Mouse (Mus musculus) MEL (cell line): ENCODE measurements around the gene Stag1. TPM values are rescaled to one million over a fixed set of nuclear protein-coding genes. Genes with fewer than 3 reads are reported as not detected.

ENCODE experiments used
- DNase-seq: peaks from one replicate; pipeline ENCODE4 v3.0.0; 2011; ENCODE audit warnings: low read depth, low spot score
- H3K27ac ChIP-seq: 2 replicates; pipeline ENCODE4 v1.5.1; 2012; ENCODE audit warnings: low read depth, mild to moderate bottlenecking, control low read depth, low read length, moderate library complexity; ENCODE audit not compliant: control insufficient read depth
- H3K27me3 ChIP-seq, 2 experiments: fragments of 150-350 bp in 1 of 2; sonication (generic) in 1 of 2; 2 replicates each; pipeline ENCODE4 v1.6.1; 2012; ENCODE audit warnings: low read length in 2 of 2, mild to moderate bottlenecking in 2 of 2, improper control_type of control experiment in 1 of 2, moderate library complexity in 1 of 2; ENCODE audit not compliant: insufficient read depth in 2 of 2, control insufficient read depth in 1 of 2
- H3K36me3 ChIP-seq, 2 experiments: 2 replicates each; pipeline ENCODE4 v1.6.1; 2012 to 2014; ENCODE audit warnings: low read length in 2 of 2, improper control_type of control experiment in 1 of 2, inconsistent platforms in 1 of 2, mild to moderate bottlenecking in 1 of 2; ENCODE audit not compliant: insufficient read depth in 2 of 2, control insufficient read depth in 1 of 2
- H3K4me1 ChIP-seq, 2 experiments: fragments of 150-350 bp in 1 of 2; sonication (generic) in 1 of 2; 2 replicates each; pipeline ENCODE4 v1.6.1; 2012; ENCODE audit warnings: low read length in 2 of 2, improper control_type of control experiment in 1 of 2, mild to moderate bottlenecking in 1 of 2; ENCODE audit not compliant: insufficient read depth in 2 of 2, control insufficient read depth in 1 of 2
- H3K4me3 ChIP-seq, 2 experiments: fragments of 150-350 bp in 1 of 2; sonication (generic) in 1 of 2; 2 replicates each; pipeline ENCODE4 v1.5.1; 2012; ENCODE audit warnings: low read depth in 2 of 2, low read length in 2 of 2, mild to moderate bottlenecking in 2 of 2, moderate library complexity in 2 of 2, control low read depth in 1 of 2, improper control_type of control experiment in 1 of 2; ENCODE audit not compliant: control insufficient read depth in 1 of 2, insufficient read depth in 1 of 2
- H3K79me2 ChIP-seq: 2 replicates; pipeline ENCODE4 v1.6.1; 2012; ENCODE audit warnings: mild to moderate bottlenecking, low read length, moderate library complexity; ENCODE audit not compliant: control insufficient read depth, poor library complexity, insufficient read depth
- H3K9ac ChIP-seq: 2 replicates; pipeline ENCODE4 v1.6.1; 2012; ENCODE audit warnings: low read depth, mild to moderate bottlenecking, control low read depth, low read length, moderate library complexity; ENCODE audit not compliant: control insufficient read depth, poor library complexity, severe bottlenecking
- H3K9me3 ChIP-seq: fragments of 150-350 bp; sonication (generic); replicated peaks from 2 replicates; pipeline ENCODE4 v1.6.1; 2012; ENCODE audit warnings: mild to moderate bottlenecking, low read length, improper control_type of control experiment, moderate library complexity; ENCODE audit not compliant: insufficient read depth
- BHLHE40 ChIP-seq: IDR thresholded peaks from 2 replicates; pipeline ENCODE4 v1.6.1; 2012; ENCODE audit warnings: low read depth, mild to moderate bottlenecking, inconsistent platforms, low read length, improper control_type of control experiment, borderline replicate concordance
- CTCF ChIP-seq, 3 experiments: IDR thresholded peaks in 2 of 3; conservative IDR thresholded peaks in 1 of 3; 2 replicates each; pipeline ENCODE4 v1.5.1; 2011 to 2012; ENCODE audit warnings: low read length in 3 of 3, low read depth in 2 of 3, mild to moderate bottlenecking in 2 of 3, improper control_type of control experiment in 1 of 3, inconsistent platforms in 1 of 3, mixed read lengths in 1 of 3, moderate library complexity in 1 of 3; ENCODE audit not compliant: control insufficient read depth in 1 of 3, insufficient read depth in 1 of 3, poor library complexity in 1 of 3, severe bottlenecking in 1 of 3
- ELF1 ChIP-seq: IDR thresholded peaks from 2 replicates; pipeline ENCODE4 v1.6.1; 2014; ENCODE audit warnings: low read depth, mild to moderate bottlenecking, inconsistent platforms, low read length, improper control_type of control experiment, moderate library complexity
- EP300 ChIP-seq, 2 experiments: IDR thresholded peaks; 2 replicates each; pipeline ENCODE4 v1.6.1; 2011; ENCODE audit warnings: improper control_type of control experiment in 2 of 2, low read length in 2 of 2, low read depth in 1 of 2, mild to moderate bottlenecking in 1 of 2
- GABPA ChIP-seq: IDR thresholded peaks from 2 replicates; pipeline ENCODE4 v1.6.1; 2012; ENCODE audit warnings: low read depth, mild to moderate bottlenecking, inconsistent platforms, low read length, improper control_type of control experiment, moderate library complexity
- HCFC1 ChIP-seq: IDR thresholded peaks from 2 replicates; pipeline ENCODE4 v1.6.1; 2012; ENCODE audit warnings: low read depth, mild to moderate bottlenecking, inconsistent platforms, low read length, improper control_type of control experiment, moderate library complexity
- JUND ChIP-seq: IDR thresholded peaks from 2 replicates; pipeline ENCODE4 v1.6.1; 2011; ENCODE audit warnings: low read depth, mild to moderate bottlenecking, improper control_type of control experiment, low read length
- MAX ChIP-seq: IDR thresholded peaks from 2 replicates; pipeline ENCODE4 v1.6.1; 2011; ENCODE audit warnings: low read length, improper control_type of control experiment
- MAZ ChIP-seq: IDR thresholded peaks from 2 replicates; pipeline ENCODE4 v1.6.1; 2012; ENCODE audit warnings: low read depth, mild to moderate bottlenecking, inconsistent platforms, low read length, improper control_type of control experiment
- MEF2A ChIP-seq: IDR thresholded peaks from 2 replicates; pipeline ENCODE4 v1.6.1; 2014; ENCODE audit warnings: low read depth, mild to moderate bottlenecking, inconsistent platforms, low read length, improper control_type of control experiment; ENCODE audit not compliant: poor library complexity, insufficient replicate concordance, severe bottlenecking; ENCODE audit errors: extremely low read depth
- MYB ChIP-seq: IDR thresholded peaks from 2 replicates; pipeline ENCODE4 v1.6.1; 2011; ENCODE audit warnings: mild to moderate bottlenecking, low read depth, low read length, improper control_type of control experiment
- POLR2AphosphoS5 ChIP-seq: IDR thresholded peaks from 2 replicates; pipeline ENCODE4 v1.6.1; 2012; ENCODE audit warnings: low read depth, borderline replicate concordance, mild to moderate bottlenecking, inconsistent platforms, low read length, moderate library complexity, mixed read lengths
- RAD21 ChIP-seq: IDR thresholded peaks from 2 replicates; pipeline ENCODE4 v1.6.1; 2011; ENCODE audit warnings: mild to moderate bottlenecking, low read depth, low read length, improper control_type of control experiment
- TAL1 ChIP-seq: IDR thresholded peaks from 2 replicates; pipeline ENCODE4 v1.6.1; 2012; ENCODE audit warnings: mild to moderate bottlenecking, inconsistent platforms, low read length, moderate library complexity, mixed read lengths
- TBP ChIP-seq: IDR thresholded peaks from 2 replicates; pipeline ENCODE4 v1.8.0; 2011; ENCODE audit warnings: low read depth, low read length, improper control_type of control experiment
- USF2 ChIP-seq, 2 experiments: IDR thresholded peaks; 2 replicates each; pipeline ENCODE4 v1.6.1; 2011 to 2012; ENCODE audit warnings: improper control_type of control experiment in 2 of 2, low read length in 2 of 2, borderline replicate concordance in 1 of 2, inconsistent platforms in 1 of 2, low read depth in 1 of 2, mild to moderate bottlenecking in 1 of 2; ENCODE audit not compliant: insufficient read depth in 1 of 2
- ZC3H11A ChIP-seq: IDR thresholded peaks from 2 replicates; pipeline ENCODE4 v1.6.1; 2012; ENCODE audit warnings: low read depth, mild to moderate bottlenecking, inconsistent platforms, low read length, improper control_type of control experiment
- ZNF384 ChIP-seq: IDR thresholded peaks from 2 replicates; pipeline ENCODE4 v1.6.1; 2012; ENCODE audit warnings: low read depth, mild to moderate bottlenecking, inconsistent platforms, low read length, improper control_type of control experiment
- polyA plus RNA-seq, 2 experiments: library from polyadenylated mRNA; stranded (reverse) in 1 of 2; unstranded in 1 of 2; fragments of >175 nt in 1 of 2; fragments of >200 nt in 1 of 2; gene quantifications; 2 replicates each; pipeline versions ENCODE4 v1.2.1 to v1.2.4; 2012; ENCODE audit warnings: low replicate concordance in 2 of 2, low read depth in 1 of 2; ENCODE audit not compliant: insufficient read length in 2 of 2, insufficient read depth in 1 of 2, missing spikeins in 1 of 2
- total RNA-seq: library from RNA; depleted of rRNA; stranded (reverse); fragments of 300-350 nt; gene quantifications from 2 replicates; pipeline ENCODE4 v1.2.3, GENCODE M21; 2012; rRNA removed

Stag1 gene
- total and polyA plus RNA-seq, 3 experiments: 30.1 to 41.7 TPM; not detected in 1

- Histone ChIP-seq H3K9me3 (no peaks in the 10 kb centered on the region), H3K36me3 (no peaks in the 10 kb centered on the region), H3K27ac (no peak overlapping the region), H3K27me3 (no peaks in the 10 kb centered on the region), H3K79me2 (no peaks in the 10 kb centered on the region), H3K4me1 (no peaks in the 10 kb centered on the region), H3K9ac (no peak overlapping the region), H3K4me3 (no peak overlapping the region)
- TF ChIP-seq RAD21 (no peak), EP300 (IDR thresholded peaks at IDR 0.05; ENCODE audit: low read depth in 1 of 2, low read length in 2 of 2) (no peak), TBP (no peak), TAL1 (no peak), GABPA (no peak), MEF2A (no peak), MAX (no peak), BHLHE40 (no peak), JUND (no peak), ELF1 (no peak), CTCF (IDR thresholded peaks at IDR 0.05 in 2 of 3, conservative IDR thresholded peaks at IDR 0.05 in 1 of 3; ENCODE audit: control insufficient read depth in 1 of 3, insufficient read depth in 1 of 3, low read depth in 2 of 3, low read length in 3 of 3, poor library complexity in 1 of 3, severe bottlenecking in 1 of 3) (no peak), MAZ (no peak), ZNF384 (no peak), USF2 (IDR thresholded peaks at IDR 0.05; ENCODE audit: borderline replicate concordance in 1 of 2, insufficient read depth in 1 of 2, low read depth in 1 of 2, low read length in 2 of 2) (no peak), POLR2AphosphoS5 (no peak), HCFC1 (no peak), MYB (no peak), ZC3H11A (no peak)
- no peak for DNase-seq
Observed at GRCm38 (mm10) chr9:101005866-101006265, 408.3 kb downstream of the Stag1 start.

Other genes starting within 250 kb of the Stag1 start
- gene Il20rb, start 111.0 kb upstream of the Stag1 start, total RNA-seq: 0.50 and 0.65 TPM in 2 replicates
- 1 to 10 TPM in 1 of 2 experiments, not detected in 1; 1.9 TPM for gene Il20rb, start 111.0 kb upstream of the Stag1 start, polyA plus RNA-seq
- 20.8 and 21.8 TPM in 2 replicates for gene Nck1, start 51.7 kb upstream of the Stag1 start, total RNA-seq
- 10 to 100 TPM in 1 of 2 experiments, not detected in 1; 24.3 TPM for gene Nck1, start 51.7 kb upstream of the Stag1 start, polyA plus RNA-seq
- gene Slc35g2, start 26.7 kb upstream of the Stag1 start, total RNA-seq: not detected in 2 replicates
- gene Slc35g2, start 26.7 kb upstream of the Stag1 start, polyA plus RNA-seq: under 1 TPM in 1 of 2 experiments, not detected in 1; 0.49 TPM